ENCODE assay signal across 7 mouse cellular contexts in the genomic region with DNA sequence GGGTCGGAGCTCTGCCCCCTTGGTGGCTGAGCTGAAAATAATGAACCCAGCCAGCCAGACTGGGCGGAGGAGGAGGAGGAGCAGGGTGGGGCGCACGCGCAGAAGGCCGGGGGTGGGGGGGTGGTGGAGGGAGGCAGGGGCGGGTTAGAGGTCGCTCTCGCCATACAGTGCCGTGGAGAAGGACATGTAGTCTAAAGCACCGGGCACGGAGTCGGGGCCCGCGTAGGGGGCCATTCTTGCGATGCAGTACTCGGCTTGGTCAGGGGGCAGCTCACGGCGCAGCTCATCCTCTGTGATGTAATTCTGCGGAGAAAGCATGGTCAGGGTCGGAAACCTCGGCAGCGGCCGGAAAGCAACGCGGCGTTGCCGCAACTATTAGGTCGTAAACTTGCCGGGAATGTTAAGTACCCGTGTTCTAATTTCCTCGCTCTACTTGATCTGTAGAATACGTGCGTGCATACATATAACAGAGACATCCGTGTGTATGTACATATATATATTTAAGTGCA. TPM values are rescaled to one million over a fixed set of nuclear protein-coding genes. Genes with fewer than 3 reads are reported as not detected.
DNase-seq lines count a peak whose midpoint lies in the region; ATAC-seq and TF ChIP-seq lines count a peak whose summit lies in the region.

No protein-coding gene starts in this region.

- TF ChIP-seq POLR2A in heart, adult 2 months (IDR thresholded peaks at IDR 0.05; ENCODE audit: insufficient read depth, low read depth, low read length) = peak; percentile 63
- peak; percentile 6 for TF ChIP-seq POLR2A in kidney, adult 2 months (IDR thresholded peaks at IDR 0.05; ENCODE audit: low read depth, low read length)

- intact Hi-C loops in heart, adult 2 months (cut with DNase I) = no loop called here

- peak overlapping the region; percentile 36 for H3K4me2 ChIP-seq in limb, embryonic 11.5 days (ENCODE audit: low read depth, severe bottlenecking)
- H3K4me2 ChIP-seq in midbrain, embryonic 13.5 days (replicated peaks) = peak overlapping the region; percentile 41

- H3K27ac ChIP-seq in embryonic facial prominence, embryonic 10.5 days (replicated peaks) = peak overlapping the region; percentile 92
- H3K27ac ChIP-seq in heart, adult 2 months = peak overlapping the region; percentile 83
- no peak overlapping the region for H3K27ac ChIP-seq in kidney, adult 2 months (ENCODE audit: insufficient read depth, low read depth, low read length)
- no peak overlapping the region for H3K27ac ChIP-seq in limb, embryonic 11.5 days (replicated peaks; ENCODE audit: low read depth, low read length)
- H3K27ac ChIP-seq in midbrain, embryonic 13.5 days = peak overlapping the region; percentile 86

- TF ChIP-seq CTCF in heart, adult 2 months (IDR thresholded peaks at IDR 0.05) = no peak
- TF ChIP-seq CTCF in kidney, adult 2 months (conservative IDR thresholded peaks at IDR 0.05; ENCODE audit: insufficient read depth, insufficient read length, low read depth, low read length) = 0 out of 2 replicates have a peak, but pooled peaks have one; percentile 0

- ATAC-seq in limb, embryonic 11.5 days (ENCODE audit: insufficient number of reproducible peaks, low FRiP score, low TSS enrichment, low read depth) = peak; percentile 78
- peak; percentile 92 for ATAC-seq in midbrain, embryonic 13.5 days

- no peaks in the 10 kb centered on the region for H3K9me3 ChIP-seq in embryonic facial prominence, embryonic 10.5 days
- H3K9me3 ChIP-seq in limb, embryonic 11.5 days (ENCODE audit: control insufficient read depth, low read length) = no peaks in the 10 kb centered on the region
- no peaks in the 10 kb centered on the region for H3K9me3 ChIP-seq in midbrain, embryonic 13.5 days

- peak overlapping the region; percentile 67 for H3K9ac ChIP-seq in heart, adult 2 months (ENCODE audit: low read depth, low read length)
- H3K9ac ChIP-seq in limb, embryonic 11.5 days (ENCODE audit: low read length) = peak overlapping the region; percentile 68
- peak overlapping the region; percentile 65 for H3K9ac ChIP-seq in midbrain, embryonic 13.5 days (replicated peaks)

- TF ChIP-seq EP300 in heart, adult 2 months (IDR thresholded peaks at IDR 0.05; ENCODE audit: insufficient read depth, low read depth, low read length) = no peak

- H3K27me3 ChIP-seq in embryonic facial prominence, embryonic 10.5 days (replicated peaks; ENCODE audit: low read depth, poor library complexity, severe bottlenecking) = no peaks in the 10 kb centered on the region
- H3K27me3 ChIP-seq in heart, adult 2 months (ENCODE audit: control insufficient read depth, insufficient read depth, low read length) = no peaks in the 10 kb centered on the region
- H3K27me3 ChIP-seq in kidney, adult 2 months (replicated peaks; ENCODE audit: control insufficient read depth, insufficient read depth, low read length) = no peaks in the 10 kb centered on the region
- H3K27me3 ChIP-seq in limb, embryonic 11.5 days (ENCODE audit: control insufficient read depth, insufficient read depth, low read length) = no peaks in the 10 kb centered on the region
- no peaks in the 10 kb centered on the region for H3K27me3 ChIP-seq in midbrain, embryonic 13.5 days

- 14% methylated on average over 35 of the region's 35 CpGs for whole genome bisulfite sequencing in embryonic facial prominence, embryonic 10.5 days
- 30% methylated on average over 35 of the region's 35 CpGs for WGBS in heart, adult 2 months
- 7% methylated on average over 35 of the region's 35 CpGs for WGBS in kidney, adult 2 months
- 13% methylated on average over 35 of the region's 35 CpGs for WGBS in limb, embryonic 11.5 days
- WGBS in midbrain, embryonic 13.5 days = 12% methylated on average over 35 of the region's 35 CpGs

- peaks cover 5% of the 10 kb centered on the region for H3K4me1 ChIP-seq in embryonic facial prominence, embryonic 10.5 days
- H3K4me1 ChIP-seq in heart, adult 2 months (ENCODE audit: control insufficient read depth, insufficient read depth, low read length) = no peaks in the 10 kb centered on the region
- H3K4me1 ChIP-seq in kidney, adult 2 months (ENCODE audit: control insufficient read depth, insufficient read depth, low read length) = no peaks in the 10 kb centered on the region; the same call in 1 of the 2 replicates
- no peaks in the 10 kb centered on the region for H3K4me1 ChIP-seq in limb, embryonic 11.5 days (ENCODE audit: control insufficient read depth, insufficient read depth, low read length)
- H3K4me1 ChIP-seq in midbrain, embryonic 13.5 days (replicated peaks) = peaks cover 8% of the 10 kb centered on the region

- peaks cover 76% of the 10 kb centered on the region for H3K36me3 ChIP-seq in embryonic facial prominence, embryonic 10.5 days (replicated peaks)
- no peaks in the 10 kb centered on the region for H3K36me3 ChIP-seq in heart, adult 2 months (ENCODE audit: control insufficient read depth, insufficient read depth, low read length)
- no peaks in the 10 kb centered on the region; the same call in 1 of the 2 replicates for H3K36me3 ChIP-seq in kidney, adult 2 months (ENCODE audit: control insufficient read depth, insufficient read depth, low read length)
- peaks cover 6% of the 10 kb centered on the region for H3K36me3 ChIP-seq in limb, embryonic 11.5 days (ENCODE audit: control insufficient read depth, insufficient read depth, low read length)
- peaks cover 18% of the 10 kb centered on the region for H3K36me3 ChIP-seq in midbrain, embryonic 13.5 days

- DNase-seq in adrenal gland, postnatal 14 days = peak; percentile 90
- peak; percentile 88 for DNase-seq in embryonic facial prominence, embryonic 10.5 days (ENCODE audit: low spot score)
- peak; percentile 87 to 88 for DNase-seq in heart, adult 2 months
- DNase-seq in kidney, adult 2 months = peak; percentile 93
- peak; percentile 84 for DNase-seq in limb, embryonic 11.5 days (ENCODE audit: low spot score)
- DNase-seq in spleen, adult 12 weeks (ENCODE audit: low spot score) = peak; percentile 64

- no peaks in the 10 kb centered on the region for H3K79me2 ChIP-seq in heart, adult 2 months (replicated peaks; ENCODE audit: control insufficient read depth, insufficient read depth, low read length)

- H3K4me3 ChIP-seq in embryonic facial prominence, embryonic 10.5 days = peak overlapping the region; percentile 69
- peak overlapping the region; percentile 71 for H3K4me3 ChIP-seq in heart, adult 2 months
- peak overlapping the region; percentile 73 for H3K4me3 ChIP-seq in kidney, adult 2 months (ENCODE audit: insufficient read depth, low read depth, low read length)
- peak overlapping the region; percentile 53 for H3K4me3 ChIP-seq in limb, embryonic 11.5 days (ENCODE audit: low read depth, low read length)
- H3K4me3 ChIP-seq in midbrain, embryonic 13.5 days (replicated peaks) = peak overlapping the region; percentile 56

RNA-seq across cellular contexts. Expression of gene Zfp36l1, which starts 55.4 kb away (rescaled TPM):
- 197 and 204 TPM in 2 replicates for total RNA-seq in adrenal gland, postnatal 14 days (2021)
- polyA plus RNA-seq in embryonic facial prominence, embryonic 10.5 days (2016; fragmentation: Nextera tagmentation; extraction: Ambion mirVana) = 114 and 119 TPM in 2 replicates
- total RNA-seq in heart, adult 2 months (2021) = 10 to 100 TPM; 74.4 to 79.4 TPM
- polyA plus RNA-seq in heart, adult 2 months (2012; rRNA removed) = 43.3 and 65.0 TPM in 2 replicates
- polyA plus RNA-seq in kidney, adult 2 months (2012; rRNA removed) = 109 and 111 TPM in 2 replicates
- 140 and 149 TPM in 2 replicates for polyA plus RNA-seq in limb, embryonic 11.5 days (2014; fragmentation: Nextera tagmentation; extraction: Ambion mirVana)
- polyA plus RNA-seq in midbrain, embryonic 13.5 days (2015; fragmentation: Nextera tagmentation; extraction: Ambion mirVana) = 51.7 and 60.1 TPM in 2 replicates

Comparison
In these comparisons a context has a peak if more than half of its experiments do, and no peak if none do; other contexts are left out.
1. H3K27ac ChIP-seq: peak in embryonic facial prominence, embryonic 10.5 days (single experiment), heart, adult 2 months (single experiment) and midbrain, embryonic 13.5 days (single experiment); none in kidney, adult 2 months (single experiment) and limb, embryonic 11.5 days (single experiment).
2. Peak in every context shown above with its lines, with median percentiles within 50 percentile points of each other: DNase-seq, H3K4me3 ChIP-seq and H3K9ac ChIP-seq.